Mouse (Mus musculus) spleen, embryonic (tissue): ENCODE results near the gene Mylpf.

ENCODE experiments used
- CTCF ChIA-PET: fragments of 350-600 bp; sonication (Branson Sonifier 250); formaldehyde crosslinking; loops from one replicate; lab custom pipeline; 2022; lab: Charles Lee

Gene Mylpf

GRCm38 (mm10) chr7:127208553-127209438 is at the start of gene Mylpf:
Gene Mylpf, plus strand, starts transcription at chr7:127208890.
- CTCF ChIA-PET: no interaction called here

DNA sequence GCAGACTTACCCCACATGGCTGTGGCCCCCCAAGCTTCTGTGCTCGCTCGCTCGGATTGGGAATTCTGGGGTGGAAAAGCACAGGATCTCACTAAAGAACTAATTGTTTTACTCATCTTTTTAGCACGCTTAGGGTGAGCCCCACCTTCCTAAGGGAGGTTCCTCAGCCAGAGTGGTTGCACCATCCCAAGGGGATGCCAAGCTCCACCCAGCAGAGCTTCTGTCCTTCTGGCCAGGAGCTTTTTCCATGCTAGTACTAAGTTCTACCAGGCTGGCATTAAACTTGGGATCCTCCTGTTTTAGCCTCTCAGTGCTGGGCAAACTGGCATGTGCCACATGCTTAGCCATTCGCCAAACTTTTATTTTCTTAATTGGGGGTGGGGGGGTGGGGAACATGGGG is 46.1 kb upstream of the Mylpf start:
- CTCF ChIA-PET: interaction anchor here (0.6 to 0.7 kb wide), 2 partner anchors 29 to 89 kb away, joined by 3 to 4 read pairs; no protein-coding TSS in a partner anchor

- CTCF ChIA-PET: no interaction called here
These were observed 44.7 kb upstream of the Mylpf start for GRCm38 (mm10) chr7:127164002-127164401.

DNA sequence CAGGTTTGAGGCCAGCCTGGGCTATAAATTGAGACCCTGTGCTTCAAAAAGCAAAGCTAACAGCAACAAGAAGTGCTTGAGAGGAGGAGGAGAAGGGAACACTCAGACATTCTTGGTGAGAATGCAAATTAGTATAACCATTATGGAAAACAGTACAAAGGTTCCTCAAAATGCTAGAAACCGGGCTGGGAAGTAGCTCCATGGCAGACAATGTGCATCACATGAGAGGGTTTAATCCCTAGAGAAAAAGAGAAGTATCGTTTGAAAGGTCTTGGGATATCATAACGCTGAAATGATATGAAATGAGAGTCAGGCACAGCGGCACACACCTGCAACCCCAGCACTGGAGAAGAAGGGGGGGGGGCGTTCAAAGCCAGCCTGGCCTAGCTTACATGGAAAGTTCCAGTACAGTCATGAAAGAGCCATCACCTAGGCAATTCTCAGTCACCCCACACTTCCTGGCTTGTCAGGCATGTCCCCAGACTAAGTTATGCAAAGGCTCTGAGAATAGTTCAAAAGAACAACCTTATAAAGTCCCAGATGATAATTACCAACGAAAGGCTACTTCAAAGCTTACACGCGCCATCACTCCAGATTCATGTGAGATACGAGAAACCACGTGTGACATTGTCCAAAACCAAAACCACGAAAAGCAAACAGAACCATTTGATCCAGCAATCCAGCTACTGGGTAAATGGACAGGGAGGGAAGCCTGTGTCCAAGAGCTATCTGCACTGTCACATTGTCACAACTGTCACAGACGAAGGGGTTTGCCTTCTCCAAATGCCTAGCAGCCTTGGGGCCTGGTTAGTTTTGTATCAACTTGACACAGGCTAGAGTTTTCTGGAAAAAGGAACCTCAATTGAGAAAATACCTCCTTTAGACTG is 42.8 kb upstream of the Mylpf start:
- CTCF ChIA-PET: interaction anchor here (0.7 kb wide), 1 partner anchor 743 kb away, joined by 4 read pairs; no protein-coding TSS in a partner anchor

DNA sequence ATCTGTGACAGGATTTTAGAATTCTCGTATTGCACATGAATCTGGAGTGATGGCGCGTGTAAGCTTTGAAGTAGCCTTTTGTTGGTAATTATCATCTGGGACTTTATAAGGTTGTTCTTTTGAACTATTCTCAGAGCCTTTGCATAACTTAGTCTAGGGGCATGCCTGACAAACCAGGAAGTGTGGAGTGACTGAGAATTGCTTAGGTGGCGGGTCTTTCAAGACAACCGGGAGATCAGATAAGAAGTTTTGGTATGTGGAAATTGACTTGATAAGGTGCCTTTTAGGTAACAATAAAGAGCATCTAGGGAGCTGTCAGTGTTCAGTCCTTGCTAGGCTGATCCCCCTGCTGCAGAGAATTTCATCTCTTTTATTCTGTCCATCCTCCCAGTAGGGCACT is 42.2 kb upstream of the Mylpf start:
- CTCF ChIA-PET: no interaction called here

- CTCF ChIA-PET: interaction anchor here (0.6 kb wide), 2 partner anchors 36 to 456 kb away, joined by 3 to 7 read pairs; no protein-coding TSS in a partner anchor
These were observed 31.8 kb upstream of the Mylpf start for GRCm38 (mm10) chr7:127176937-127177336.

DNA sequence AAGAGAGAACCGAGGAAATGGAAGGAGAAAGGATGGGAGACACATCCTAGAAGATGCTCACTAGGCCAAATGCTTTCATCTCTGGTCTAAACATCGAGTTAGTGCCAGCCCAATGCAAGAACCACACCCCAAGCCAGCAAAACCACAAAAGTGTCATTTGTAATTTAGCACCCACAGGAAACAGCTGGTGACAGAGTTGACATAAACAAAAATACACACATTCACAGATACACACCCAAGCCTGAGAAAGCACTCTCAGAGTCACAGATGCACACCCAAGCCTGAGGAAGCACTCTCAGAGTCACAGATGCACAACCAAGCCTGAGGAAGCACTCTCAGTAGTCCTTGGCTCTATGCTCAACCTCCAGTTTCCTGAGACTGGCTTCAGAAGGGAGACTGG is 27.9 kb upstream of the Mylpf start:
- CTCF ChIA-PET: no interaction called here

GRCm38 (mm10) chr7:127181724-127182123 is 27.0 kb upstream of the Mylpf start:
- CTCF ChIA-PET: interaction anchor here (0.6 kb wide), 1 partner anchor 772 kb away, joined by 10 read pairs; no protein-coding TSS in a partner anchor

DNA sequence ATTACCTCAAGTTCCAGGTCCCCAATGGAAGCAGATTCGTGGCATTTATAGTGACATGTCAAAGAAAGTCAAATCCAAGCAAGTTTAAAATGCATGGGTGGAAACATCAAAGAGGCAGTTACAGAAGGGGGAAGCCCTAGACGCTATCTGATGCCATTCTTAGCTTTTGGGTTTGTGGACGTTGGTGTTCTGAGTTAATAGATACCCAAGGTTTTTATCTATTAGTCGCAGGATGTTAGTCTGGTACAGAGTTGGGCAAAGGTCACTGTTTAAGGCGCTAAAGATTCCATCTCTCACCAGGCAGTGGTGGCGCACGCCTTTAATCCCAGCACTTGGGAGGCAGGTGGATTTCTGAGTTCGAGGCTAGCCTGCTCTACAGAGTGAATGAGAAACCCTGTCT is 25.3 kb upstream of the Mylpf start:
- CTCF ChIA-PET: no interaction called here

- CTCF ChIA-PET: interaction anchor here (0.7 kb wide), 1 partner anchor 70 kb away, joined by 4 read pairs; no protein-coding TSS in a partner anchor
These were observed 24.9 kb upstream of the Mylpf start for GRCm38 (mm10) chr7:127183828-127184227.

DNA sequence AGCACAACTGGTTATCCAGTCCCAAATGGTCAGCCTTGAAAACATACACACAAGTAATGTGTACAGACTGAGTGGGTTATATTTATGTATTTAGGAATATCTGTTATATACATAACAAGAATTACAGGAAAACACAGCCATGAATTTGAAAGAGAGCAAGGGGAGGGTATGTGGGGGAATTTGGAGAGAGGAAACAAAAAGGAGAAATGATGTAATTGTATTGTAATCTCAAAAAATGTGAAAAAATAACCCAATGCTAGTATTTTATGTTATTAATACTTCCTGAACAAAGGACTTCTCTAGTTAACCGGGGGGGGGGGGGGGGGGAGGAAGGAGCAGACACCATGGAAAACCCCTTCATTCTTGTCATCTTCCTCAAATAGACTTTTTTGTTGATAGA is 24.0 kb upstream of the Mylpf start:
- CTCF ChIA-PET: interaction anchor here (0.7 kb wide), 1 partner anchor 485 kb away, joined by 3 read pairs; no protein-coding TSS in a partner anchor

GRCm38 (mm10) chr7:127185601-127186000 is 23.1 kb upstream of the Mylpf start:
- CTCF ChIA-PET: no interaction called here

- CTCF ChIA-PET: no interaction called here
These were observed 21.3 kb upstream of the Mylpf start for GRCm38 (mm10) chr7:127187351-127187750.

GRCm38 (mm10) chr7:127188305-127189276 is 20.1 kb upstream of the Mylpf start:
- CTCF ChIA-PET: no interaction called here

DNA sequence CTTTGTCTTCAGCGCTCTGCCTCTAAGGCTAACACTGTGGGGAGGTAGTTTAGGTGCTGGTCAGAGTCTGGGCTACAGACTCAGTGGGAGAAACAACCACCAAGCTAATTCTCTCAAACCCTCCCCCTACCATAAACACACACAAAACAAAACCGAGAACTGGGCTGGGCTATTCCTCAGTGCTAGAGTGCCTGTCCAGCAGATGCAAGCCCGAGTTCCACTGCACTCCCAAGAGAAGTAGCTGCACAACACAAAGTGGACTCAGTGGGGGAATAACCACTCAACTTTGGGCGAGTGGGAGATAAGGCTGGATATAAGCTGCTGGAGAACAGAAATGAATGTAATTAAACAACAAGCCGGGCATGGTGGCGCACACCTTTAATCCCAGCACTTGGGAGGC is 18.0 kb upstream of the Mylpf start:
- CTCF ChIA-PET: interaction anchor here (0.7 kb wide), 1 partner anchor 23 kb away, joined by 3 read pairs; no protein-coding TSS in a partner anchor

- CTCF ChIA-PET: no interaction called here
These were observed 15.7 kb upstream of the Mylpf start for GRCm38 (mm10) chr7:127192989-127193388.

GRCm38 (mm10) chr7:127194011-127194632 is 14.6 kb upstream of the Mylpf start:
- CTCF ChIA-PET: no interaction called here

DNA sequence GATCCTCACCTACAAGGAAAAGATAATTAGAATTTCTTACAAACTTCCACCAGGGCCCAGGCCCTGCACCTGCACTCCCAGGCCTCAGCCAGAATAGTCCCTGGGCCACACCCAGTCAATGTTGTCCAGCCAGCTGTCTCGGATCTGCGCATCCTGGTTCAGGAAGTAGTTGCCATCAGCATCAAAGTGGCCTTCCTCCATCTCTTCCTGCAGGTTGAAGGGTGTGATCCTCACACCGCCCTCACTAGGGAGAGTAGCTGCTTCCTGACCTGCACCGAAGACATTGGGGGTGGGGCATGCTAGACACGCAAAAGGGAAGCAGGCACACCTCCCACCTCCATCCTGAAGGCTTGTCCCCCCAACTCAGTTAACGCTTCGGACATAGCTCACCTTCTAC is 14.1 kb upstream of the Mylpf start:
- CTCF ChIA-PET: no interaction called here

- CTCF ChIA-PET: no interaction called here
These were observed 13.0 kb upstream of the Mylpf start, which contains the start of gene Cd2bp2 for GRCm38 (mm10) chr7:127195544-127196295. Gene Cd2bp2, minus strand, starts transcription at chr7:127196050.
